Mouse (Mus musculus): Measurements from ENCODE around the gene Gm20695.
A peak's percentile ranks its signal among the peaks of the same experiment; 100 is the strongest.

Gene Gm20695

GRCm38 (mm10) chr16:3895173-3895792 is 10.8 kb downstream of the Gm20695 start:
- peak; percentile 14 for DNase-seq (ENCODE audit: low spot score)

DNA sequence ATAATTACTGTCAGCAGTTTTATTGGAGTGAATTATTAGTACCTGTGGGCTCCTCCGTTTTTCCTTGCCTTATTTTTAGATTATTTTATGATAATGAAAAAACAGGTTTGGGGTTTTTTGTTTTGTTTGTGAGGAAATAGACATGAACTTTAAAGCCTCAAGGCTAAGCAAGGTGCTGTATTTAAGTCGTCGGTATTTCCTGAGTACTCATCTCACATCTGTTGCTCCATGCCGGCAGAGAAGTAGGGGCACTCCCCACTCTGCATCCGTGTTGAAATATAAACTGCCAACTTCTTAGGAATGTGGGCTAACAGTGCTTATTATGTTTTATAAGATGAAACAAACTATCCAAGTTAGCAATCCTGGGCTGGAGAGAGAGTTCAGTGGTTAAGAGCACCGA is 11.6 kb downstream of the Gm20695 start:
- DNase-seq (ENCODE audit: low spot score), result no peak

GRCm38 (mm10) chr16:3896553-3896952 is 12.1 kb downstream of the Gm20695 start:
- no peak for DNase-seq (ENCODE audit: low spot score)

DNA sequence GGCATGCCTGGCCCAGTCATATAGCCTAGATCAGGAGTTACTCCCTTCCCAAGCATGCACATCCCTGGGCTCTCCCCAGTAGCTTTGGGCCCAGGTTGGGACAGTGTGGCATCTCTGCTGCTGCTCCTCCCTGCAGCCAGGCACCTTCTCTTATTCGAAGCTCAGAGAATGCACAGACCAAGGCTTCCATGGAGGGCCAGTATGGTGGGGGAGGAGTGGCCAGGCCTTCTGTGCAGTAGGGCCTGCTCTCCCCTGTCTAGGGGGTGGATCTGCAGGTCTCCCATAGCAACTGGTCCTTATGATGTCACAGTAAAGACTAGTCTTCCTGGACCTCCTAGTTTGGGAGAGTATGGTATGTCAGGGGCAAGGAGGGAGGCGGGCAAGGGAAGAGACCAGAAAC is 23.0 kb downstream of the Gm20695 start:
- DNase-seq (ENCODE audit: low spot score), result no peak

DNA sequence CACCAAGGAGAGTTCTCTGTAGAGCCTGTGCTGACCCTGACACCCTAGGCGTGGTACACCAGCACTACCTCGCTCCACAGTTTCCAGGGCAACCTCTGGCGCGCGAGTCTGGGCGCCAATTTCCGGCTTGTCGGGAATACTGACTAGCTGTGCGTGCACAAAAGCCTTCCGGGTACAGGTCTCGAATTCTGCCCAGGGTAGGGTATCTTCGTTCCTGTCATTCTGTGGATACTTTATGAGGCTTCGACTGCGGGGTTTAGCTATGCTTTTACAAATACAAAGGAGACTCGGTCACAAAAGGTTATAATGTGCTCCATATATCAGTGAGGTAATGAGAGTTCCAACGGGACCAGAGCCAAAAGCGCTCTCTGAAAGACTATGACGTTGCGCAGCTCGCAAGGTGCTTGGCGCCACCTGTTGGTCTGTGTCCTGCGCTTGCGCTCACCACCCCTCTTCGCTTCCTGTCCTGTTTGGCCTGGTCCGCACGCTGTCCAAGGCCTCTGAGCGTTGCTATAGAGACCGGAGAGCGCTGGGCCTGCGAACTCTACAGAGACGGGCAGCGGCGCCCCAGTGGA is 24.2 kb downstream of the Gm20695 start, which contains the start of the genes 1700037C18Rik and Cluap1:
1700037C18Rik (minus strand) TSS at position 153 of the 575 bp plus-strand sequence.
Cluap1 (plus strand) TSS at position 265 of the 575 bp plus-strand sequence.
- DNase-seq (ENCODE audit: low spot score), result peak; percentile 87

GRCm38 (mm10) chr16:3909118-3909517 is 24.7 kb downstream of the Gm20695 start:
- no peak for DNase-seq (ENCODE audit: low spot score)

GRCm38 (mm10) chr16:3920756-3921155 is 36.3 kb downstream of the Gm20695 start:
- no peak for DNase-seq (ENCODE audit: low spot score)

GRCm38 (mm10) chr16:3923515-3923914 is 39.1 kb downstream of the Gm20695 start:
- no peak for DNase-seq (ENCODE audit: low spot score)

DNA sequence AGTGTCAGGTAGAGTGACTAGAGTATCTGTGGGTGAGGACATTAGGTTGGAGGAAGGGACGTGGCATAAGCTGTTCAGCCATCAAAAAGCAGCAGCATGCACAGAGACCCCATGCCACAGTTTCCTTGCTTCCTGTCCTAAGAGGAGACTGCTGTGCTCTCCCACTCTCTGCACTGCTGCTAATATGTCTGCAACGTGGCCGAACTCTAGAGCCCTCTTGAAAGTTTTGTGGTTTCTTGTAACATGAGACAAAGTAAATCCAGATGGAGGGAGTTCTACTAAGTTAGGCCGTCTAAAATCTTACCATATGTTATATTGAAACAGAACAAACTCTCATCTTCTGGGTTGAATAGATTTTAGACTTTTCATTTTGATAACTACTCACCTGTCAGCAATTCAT is 39.5 kb downstream of the Gm20695 start:
- DNase-seq (ENCODE audit: low spot score), result no peak

DNA sequence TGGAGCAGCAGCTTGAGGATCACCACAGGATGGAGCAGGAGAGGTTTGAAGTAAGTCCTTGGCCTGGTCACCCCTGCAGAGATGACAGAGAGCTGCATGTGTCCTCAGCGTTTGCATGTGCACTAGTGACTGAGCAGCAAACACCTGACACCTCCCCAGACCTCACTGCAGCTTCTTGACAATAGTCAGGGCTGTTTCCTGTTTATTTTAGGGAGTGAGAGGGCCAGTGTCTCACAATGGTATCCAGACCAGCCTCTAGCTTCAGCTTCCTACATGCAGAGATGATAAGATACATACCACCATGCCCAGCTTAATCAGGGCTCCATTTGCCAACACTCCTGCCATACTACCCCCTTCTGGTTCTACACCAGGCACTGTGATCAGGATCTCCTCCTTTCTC is 44.1 kb downstream of the Gm20695 start:
- no peak for DNase-seq (ENCODE audit: low spot score)

DNA sequence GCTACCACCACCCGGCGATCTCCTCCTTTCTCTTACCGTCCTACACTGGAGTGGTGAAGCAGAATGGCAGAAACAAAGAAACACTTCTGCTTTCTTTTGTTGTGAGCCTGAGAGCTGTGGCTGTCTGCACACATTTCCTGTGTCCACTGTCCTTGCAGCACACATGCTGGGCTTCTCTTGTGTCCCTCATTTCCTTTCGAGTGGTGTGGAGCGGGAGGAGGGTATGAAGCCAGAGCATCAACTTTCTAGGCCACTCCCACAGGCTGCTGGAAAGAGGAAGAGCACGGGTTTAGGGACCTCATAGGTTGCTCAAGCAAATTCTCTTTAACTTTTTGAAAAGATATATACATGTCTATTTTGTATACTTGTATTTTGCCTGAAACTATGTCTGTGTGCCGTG is 44.7 kb downstream of the Gm20695 start:
- no peak for DNase-seq (ENCODE audit: low spot score)

DNA sequence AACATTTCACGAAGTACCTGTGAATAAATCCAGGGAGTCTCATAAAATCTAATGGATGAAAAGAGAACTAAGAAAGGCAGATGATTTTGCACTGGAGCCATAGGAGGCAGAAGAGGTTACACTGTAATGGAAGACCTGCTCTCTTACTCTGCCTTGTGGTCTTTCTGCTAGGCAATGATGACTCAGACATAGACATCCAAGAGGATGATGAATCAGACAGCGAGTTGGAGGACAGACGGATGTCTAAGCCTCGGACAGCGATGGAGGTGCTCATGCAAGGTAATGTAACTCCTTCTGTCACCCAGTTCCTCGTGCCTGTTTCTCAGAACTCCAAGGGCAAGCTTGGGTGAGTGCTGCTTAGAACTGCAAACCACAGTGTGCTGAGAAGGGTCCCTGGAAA is 49.1 kb downstream of the Gm20695 start:
- no peak for DNase-seq (ENCODE audit: low spot score)

DNA sequence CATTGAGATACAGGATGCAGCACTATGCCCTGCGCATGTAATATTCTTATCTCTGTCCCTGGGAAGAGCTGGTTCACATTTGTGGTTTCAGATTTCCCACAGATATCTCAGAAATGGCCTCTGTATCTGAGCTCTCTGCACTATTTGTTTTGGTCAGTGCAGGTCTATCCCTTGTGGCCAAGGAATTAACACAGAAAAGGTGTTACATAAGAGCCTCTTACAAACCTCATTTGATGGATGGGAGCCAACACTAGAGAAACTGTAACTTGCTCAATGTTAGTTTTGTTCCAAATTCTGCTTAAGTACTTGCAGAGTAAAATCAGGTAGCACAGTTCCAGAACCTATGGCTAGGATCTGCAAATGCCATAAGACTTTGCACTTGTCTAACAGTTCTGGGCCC is 49.6 kb downstream of the Gm20695 start:
- DNase-seq (ENCODE audit: low spot score), result no peak

DNA sequence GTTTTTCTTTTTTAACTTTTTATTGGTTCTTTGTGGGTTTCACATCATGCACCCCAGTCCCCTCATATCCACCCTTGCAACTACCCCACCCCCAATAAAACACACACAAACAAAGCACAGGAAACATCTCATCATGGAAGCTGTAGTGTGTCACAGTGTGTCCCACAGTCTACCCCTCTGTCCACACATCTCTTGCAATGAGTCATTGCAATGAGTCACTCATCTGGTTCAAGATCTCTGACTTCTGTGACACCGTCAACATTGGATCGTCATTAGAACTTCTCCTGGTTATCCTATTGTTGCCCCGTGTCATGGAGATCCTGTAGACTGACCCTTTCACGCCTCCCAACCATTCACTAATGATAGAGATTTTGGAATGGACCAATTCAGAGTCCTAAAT is 50.3 kb downstream of the Gm20695 start:
- DNase-seq (ENCODE audit: low spot score), result no peak

GRCm38 (mm10) chr16:3951141-3951540 is 66.7 kb downstream of the Gm20695 start:
- no peak for DNase-seq (ENCODE audit: low spot score)

- peak; percentile 9 for DNase-seq (ENCODE audit: low spot score)
These were observed 71.9 kb downstream of the Gm20695 start for GRCm38 (mm10) chr16:3956369-3956768.

GRCm38 (mm10) chr16:3959261-3959660 is 74.8 kb downstream of the Gm20695 start:
- no peak for DNase-seq (ENCODE audit: low spot score)

- DNase-seq (ENCODE audit: low spot score), result no peak
These were observed 80.5 kb downstream of the Gm20695 start for GRCm38 (mm10) chr16:3964990-3965389.

DNA sequence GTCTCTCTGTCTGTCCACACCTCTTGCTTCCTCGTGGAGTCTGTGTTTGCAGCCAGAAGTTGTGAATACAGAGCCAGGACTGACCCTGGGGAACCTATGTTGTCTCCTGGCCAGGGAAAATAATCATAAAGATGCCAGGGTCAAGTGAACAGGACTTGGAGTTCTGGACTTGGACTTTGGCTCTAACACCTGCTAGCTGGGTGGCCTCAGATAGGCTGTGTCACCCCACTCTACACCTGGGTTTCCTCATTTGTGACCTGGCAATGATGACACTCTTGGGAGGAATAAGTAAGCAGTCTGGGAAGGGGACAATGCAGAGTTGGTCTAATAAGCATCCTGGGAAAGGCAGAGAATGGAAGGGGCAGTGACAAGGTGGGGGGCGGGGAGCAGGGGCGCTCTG is 81.1 kb downstream of the Gm20695 start:
- no peak for DNase-seq (ENCODE audit: low spot score)

Data from urinary bladder, postnatal 25 days (tissue).